Mouse (Mus musculus) right cerebral cortex, postnatal 10 days (tissue): ENCODE data around the gene Olfr199.
"Not testable (repeated sequence)": the region's sequence is repeated elsewhere in the genome, so short reads cannot be mapped to it uniquely, and the experiment has no call there.

Experiments used
- DNase-seq, 2 experiments: peaks; one replicate each; pipeline ENCODE4 v3.0.0; 2021; ENCODE audit warnings: low spot score in 2 of 2

Gene Olfr199

DNA sequence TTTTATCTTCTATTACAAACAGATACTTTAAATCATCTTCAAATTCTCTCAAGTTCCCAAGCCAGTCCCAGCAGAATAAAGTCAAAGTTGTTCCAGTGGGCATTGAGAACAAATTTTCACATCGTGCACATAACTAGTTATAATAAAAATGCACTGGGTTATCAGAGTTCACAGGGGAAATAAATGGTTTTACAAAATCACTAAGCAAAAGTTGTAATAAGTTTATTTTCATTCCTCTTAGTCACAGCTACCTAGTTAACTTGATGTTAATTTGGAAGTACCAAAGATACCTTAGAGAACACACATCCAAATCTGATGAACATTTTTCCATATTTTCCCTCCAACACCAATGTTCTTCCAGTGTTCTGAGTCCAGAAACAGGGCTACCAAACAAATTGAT is at the start of gene Olfr199:
Gene Olfr199 (minus strand): TSS at position 101 of the 400 bp plus-strand sequence.
- not testable (repeated sequence) for DNase-seq

DNA sequence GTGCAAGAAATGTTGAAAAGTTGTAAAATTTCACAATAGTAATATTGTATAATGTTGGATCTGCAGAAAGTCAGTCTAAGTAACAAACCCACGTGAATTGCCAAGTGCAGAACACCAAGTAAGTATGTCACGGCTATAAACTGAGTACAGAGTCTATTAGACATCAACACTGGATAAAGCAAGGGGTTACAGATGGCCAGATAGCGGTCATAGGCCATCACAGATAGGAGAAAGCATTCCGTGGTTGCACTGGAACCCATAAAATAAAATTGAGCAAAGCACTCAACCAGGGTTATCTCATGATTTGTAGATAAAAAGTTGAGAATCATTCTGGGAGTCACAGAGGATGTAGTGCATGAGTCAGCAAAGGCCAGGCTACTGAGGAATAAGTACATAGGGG is 49.5 kb upstream of the Olfr199 start:
- not testable (repeated sequence) for DNase-seq

GRCm38 (mm10) chr16:59249684-59250083 is 30.1 kb upstream of the Olfr199 start:
- no peak for DNase-seq

- not testable (repeated sequence) for DNase-seq
Measured at GRCm38 (mm10) chr16:59217861-59218260, 1.7 kb downstream of the Olfr199 start.

GRCm38 (mm10) chr16:59203433-59203832 is 16.1 kb downstream of the Olfr199 start, which contains the start of gene Olfr198:
Gene Olfr198, minus strand, starts transcription at chr16:59203533.
- DNase-seq = not testable (repeated sequence)

DNA sequence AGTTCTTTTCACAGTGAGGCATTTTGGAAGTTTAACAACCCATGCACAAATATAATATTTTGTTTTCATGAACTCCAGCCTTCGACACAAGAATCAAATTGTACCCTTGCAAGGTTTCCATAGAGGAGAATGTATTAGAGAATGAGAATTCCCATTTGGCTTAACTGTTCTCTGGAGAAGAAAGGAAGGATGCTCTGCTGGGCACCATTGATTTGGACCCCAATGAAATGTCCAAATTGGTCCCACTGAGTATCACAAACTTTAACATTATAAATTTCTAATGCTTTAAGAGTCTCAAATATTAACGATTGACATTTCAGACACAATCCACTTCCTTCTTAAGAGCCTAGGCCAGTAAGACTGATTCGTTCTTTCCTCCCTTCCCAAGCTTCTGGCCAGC is 49.2 kb downstream of the Olfr199 start, which contains the start of gene Olfr196:
Gene Olfr196 (minus strand): TSS at position 101 of the 400 bp plus-strand sequence.
- DNase-seq = no peak
